Mouse (Mus musculus) small intestine, adult 2 months (tissue): ENCODE results near the gene Akip1.

Experiments used
- CTCF ChIP-seq: fragments of 200-500 bp; IDR thresholded peaks from 2 replicates; pipeline ENCODE4 v1.5.1; 2012; ENCODE audit warnings: low read depth, mild to moderate bottlenecking, control low read depth, inconsistent platforms, low read length, moderate library complexity, mixed read lengths; ENCODE audit not compliant: insufficient replicate concordance, insufficient read length; ENCODE audit errors: extremely low read depth
- POLR2A ChIP-seq: fragments of 200-500 bp; IDR thresholded peaks from 2 replicates; pipeline ENCODE4 v1.6.1; 2012; ENCODE audit warnings: low read depth, mild to moderate bottlenecking, control low read depth, inconsistent platforms, low read length, moderate library complexity

- TF ChIP-seq CTCF = no peak
- TF ChIP-seq POLR2A = no peak
Observed at GRCm38 (mm10) chr7:109654871-109655270, 48.6 kb upstream of the Akip1 start.
